Mouse (Mus musculus): ENCODE measurements at regions not wholly inside any gene's neighbourhood (a gene's known extent, or its start where the extent isn't known, plus 50 kb on each side); places are given as distances from the start of the nearest gene placed in this dataset.
"Not testable (repeated sequence)": the region's sequence is repeated elsewhere in the genome, so short reads cannot be mapped to it uniquely, and the experiment has no call there.

- DNase-seq (ENCODE audit: low spot score in 2 of 2), result no peak
Observed at GRCm38 (mm10) chrX:94785983-94786382, 61.6 kb downstream of the Zxdb start.

- DNase-seq (ENCODE audit: low spot score in 2 of 2), result no peak
Observed at GRCm38 (mm10) chrX:94788331-94788920, 64.1 kb downstream of the Zxdb start.

- DNase-seq (ENCODE audit: low spot score in 2 of 2), result not testable (repeated sequence)
Observed at GRCm38 (mm10) chrX:94796845-94797244, 72.5 kb downstream of the Zxdb start.

- not testable (repeated sequence) for DNase-seq (ENCODE audit: low spot score in 2 of 2)
Observed at GRCm38 (mm10) chrX:94797348-94798182, 73.2 kb downstream of the Zxdb start.

- not testable (repeated sequence) for DNase-seq (ENCODE audit: low spot score in 2 of 2)
Observed at GRCm38 (mm10) chrX:94798183-94798619, 73.8 kb downstream of the Zxdb start.

- DNase-seq (ENCODE audit: low spot score in 2 of 2), result not testable (repeated sequence)
Observed at GRCm38 (mm10) chrX:94812760-94813159, 88.4 kb downstream of the Zxdb start.

- not testable (repeated sequence) for DNase-seq (ENCODE audit: low spot score in 2 of 2)
Observed at GRCm38 (mm10) chrX:94827524-94827923, 103.2 kb downstream of the Zxdb start.

- DNase-seq (ENCODE audit: low spot score in 2 of 2), result not testable (repeated sequence)
Observed at GRCm38 (mm10) chrX:94844110-94844779, 119.9 kb downstream of the Zxdb start.

- not testable (repeated sequence) for DNase-seq (ENCODE audit: low spot score in 2 of 2)
Observed at GRCm38 (mm10) chrX:94849549-94849948, 125.2 kb downstream of the Zxdb start.

- no peak for DNase-seq (ENCODE audit: low spot score in 2 of 2)
Observed at GRCm38 (mm10) chrX:94857501-94857900, 133.1 kb downstream of the Zxdb start.

GRCm38 (mm10) chrX:94857954-94858353 lies 133.6 kb downstream of the Zxdb start:
- no peak for DNase-seq (ENCODE audit: low spot score in 2 of 2)

GRCm38 (mm10) chrX:94863123-94863522 lies 138.8 kb downstream of the Zxdb start:
- DNase-seq (ENCODE audit: low spot score in 2 of 2), result no peak

GRCm38 (mm10) chrX:94865531-94866502 lies 141.4 kb downstream of the Zxdb start:
- DNase-seq (ENCODE audit: low spot score in 2 of 2), result peak; percentile 84 to 87

- not testable (repeated sequence) for DNase-seq (ENCODE audit: low spot score in 2 of 2)
Observed at GRCm38 (mm10) chrX:94883547-94883946, 142.9 kb downstream of the Spin4 start.
